Mouse (Mus musculus): ENCODE measurements around the gene Urb1. TPM values are rescaled to one million over a fixed set of nuclear protein-coding genes. Genes with fewer than 3 reads are reported as not detected.
A peak's percentile ranks its signal among the peaks of the same experiment; 100 is the strongest.
"Not testable (repeated sequence)": the region's sequence is repeated elsewhere in the genome, so short reads cannot be mapped to it uniquely, and the experiment has no call there.

The Urb1 gene
- polyA plus RNA-seq, 1 experiment from 2014 or later: 9.0 TPM

GRCm38 (mm10) chr16:90833041-90833791, 23.0 kb upstream of the Urb1 start:
- 33% methylated on average over 9 of the region's 9 CpGs for WGBS

GRCm38 (mm10) chr16:90832495-90832894, 22.3 kb upstream of the Urb1 start:
- H3K9me3 ChIP-seq (replicated peaks): no peaks in the 10 kb centered on the region
- H3K9ac ChIP-seq: no peak overlapping the region
- no peaks in the 10 kb centered on the region for H3K36me3 ChIP-seq
- WGBS: 48% methylated on average over 6 of the region's 6 CpGs
- no peak for ATAC-seq (replicated peaks; ENCODE audit: low FRiP score)
- no peak overlapping the region for H3K27ac ChIP-seq
- H3K27me3 ChIP-seq: peaks cover 51% of the 10 kb centered on the region
- no peak overlapping the region for H3K4me3 ChIP-seq (replicated peaks)
- H3K4me1 ChIP-seq: peaks cover 26% of the 10 kb centered on the region
- no peak overlapping the region for H3K4me2 ChIP-seq

More at GRCm38 (mm10) chr16:90833041-90833791, 23.0 kb upstream of the Urb1 start:
- Histone ChIP-seq H3K9me3 (replicated peaks) (no peaks in the 10 kb centered on the region), H3K36me3 (no peaks in the 10 kb centered on the region), H3K27me3 (peaks cover 47% of the 10 kb centered on the region), H3K4me3 (replicated peaks) (no peak overlapping the region), H3K27ac (no peak overlapping the region), H3K9ac (no peak overlapping the region), H3K4me1 (peaks cover 26% of the 10 kb centered on the region), H3K4me2 (no peak overlapping the region)
- ATAC-seq (replicated peaks; ENCODE audit: low FRiP score): no peak

- Histone ChIP-seq H3K27me3 (peaks cover 51% of the 10 kb centered on the region), H3K36me3 (no peaks in the 10 kb centered on the region), H3K4me3 (replicated peaks) (peak overlapping the region; percentile 48), H3K27ac (no peak overlapping the region), H3K9ac (no peak overlapping the region), H3K9me3 (replicated peaks) (no peaks in the 10 kb centered on the region), H3K4me1 (peaks cover 26% of the 10 kb centered on the region), H3K4me2 (peak overlapping the region; percentile 96)
- WGBS: 18% methylated on average over 15 of the region's 15 CpGs
- ATAC-seq (replicated peaks; ENCODE audit: low FRiP score): 0 out of 2 replicates have a peak, but pooled peaks have one; percentile 7
These were observed 21.5 kb upstream of the Urb1 start for GRCm38 (mm10) chr16:90831676-90832075.

- H3K9me3 ChIP-seq (replicated peaks): no peaks in the 10 kb centered on the region
- peak overlapping the region; percentile 48 for H3K4me3 ChIP-seq (replicated peaks)
- under 1% methylated on average over 67 of the region's 67 CpGs for WGBS
- peak overlapping the region; percentile 96 for H3K4me2 ChIP-seq
- H3K9ac ChIP-seq: peak overlapping the region; percentile 51
- no peaks in the 10 kb centered on the region for H3K36me3 ChIP-seq
- H3K27me3 ChIP-seq: peaks cover 51% of the 10 kb centered on the region
- peak overlapping the region; percentile 42; the same call in 1 of the 2 replicates for H3K27ac ChIP-seq
- peak; percentile 77 for ATAC-seq (replicated peaks; ENCODE audit: low FRiP score)
- H3K4me1 ChIP-seq: peaks cover 26% of the 10 kb centered on the region
These were observed 20.6 kb upstream of the Urb1 start for GRCm38 (mm10) chr16:90830686-90831439.

- H3K4me2 ChIP-seq: peak overlapping the region; percentile 96
- peak; percentile 82 for ATAC-seq (replicated peaks; ENCODE audit: low FRiP score)
- H3K9ac ChIP-seq: peak overlapping the region; percentile 51; the same call in 1 of the 2 replicates
- H3K4me1 ChIP-seq: peaks cover 26% of the 10 kb centered on the region
- under 1% methylated on average over 43 of the region's 45 CpGs for WGBS
- H3K4me3 ChIP-seq (replicated peaks): peak overlapping the region; percentile 48
- H3K9me3 ChIP-seq (replicated peaks): no peaks in the 10 kb centered on the region
- no peaks in the 10 kb centered on the region for H3K36me3 ChIP-seq
- peak overlapping the region; percentile 42; the same call in 1 of the 2 replicates for H3K27ac ChIP-seq
- H3K27me3 ChIP-seq: peaks cover 51% of the 10 kb centered on the region
These were observed 19.9 kb upstream of the Urb1 start for GRCm38 (mm10) chr16:90829894-90830685.

- Histone ChIP-seq H3K4me3 (replicated peaks) (no peak overlapping the region), H3K4me1 (peaks cover 26% of the 10 kb centered on the region), H3K27me3 (peaks cover 51% of the 10 kb centered on the region), H3K27ac (no peak overlapping the region), H3K9me3 (replicated peaks) (no peaks in the 10 kb centered on the region), H3K36me3 (no peaks in the 10 kb centered on the region), H3K4me2 (no peak overlapping the region), H3K9ac (no peak overlapping the region)
- 80% methylated on average over 7 of the region's 7 CpGs for WGBS
- no peak for ATAC-seq (replicated peaks; ENCODE audit: low FRiP score)
These were observed 18.9 kb upstream of the Urb1 start for GRCm38 (mm10) chr16:90829136-90829535.

GRCm38 (mm10) chr16:90827498-90827897, 17.3 kb upstream of the Urb1 start:
- Histone ChIP-seq H3K4me3 (replicated peaks) (no peak overlapping the region), H3K27ac (no peak overlapping the region), H3K4me2 (no peak overlapping the region), H3K9ac (no peak overlapping the region), H3K4me1 (peaks cover 26% of the 10 kb centered on the region), H3K27me3 (peaks cover 47% of the 10 kb centered on the region), H3K9me3 (replicated peaks) (no peaks in the 10 kb centered on the region), H3K36me3 (no peaks in the 10 kb centered on the region)
- no peak for ATAC-seq (replicated peaks; ENCODE audit: low FRiP score)
- WGBS: 85% methylated on average over 9 of the region's 9 CpGs

GRCm38 (mm10) chr16:90826457-90826856, 16.2 kb upstream of the Urb1 start, which contains the start of gene Eva1c:
Eva1c (plus strand) TSS chr16:90826719.
- Histone ChIP-seq H3K9ac (no peak within 1 kb of the TSS), H3K27ac (no peak within 1 kb of the TSS), H3K4me2 (no peak within 1 kb of the TSS), H3K36me3 (no peaks in the 10 kb centered on the region), H3K4me3 (replicated peaks) (no peak within 1 kb of the TSS), H3K27me3 (peaks cover 38% of the 10 kb centered on the region), H3K4me1 (peaks cover 21% of the 10 kb centered on the region), H3K9me3 (replicated peaks) (no peaks in the 10 kb centered on the region)
- no peak for ATAC-seq (replicated peaks; ENCODE audit: low FRiP score)
- WGBS: 66% methylated on average over 7 of the region's 7 CpGs

GRCm38 (mm10) chr16:90826041-90826440, 15.8 kb upstream of the Urb1 start:
- no peaks in the 10 kb centered on the region for H3K9me3 ChIP-seq (replicated peaks)
- no peak overlapping the region for H3K27ac ChIP-seq
- no peak overlapping the region for H3K4me3 ChIP-seq (replicated peaks)
- H3K4me1 ChIP-seq: peaks cover 16% of the 10 kb centered on the region
- no peak overlapping the region for H3K4me2 ChIP-seq
- ATAC-seq (replicated peaks; ENCODE audit: low FRiP score): no peak
- H3K27me3 ChIP-seq: peaks cover 35% of the 10 kb centered on the region
- WGBS: 80% methylated on average over 5 of the region's 5 CpGs
- no peaks in the 10 kb centered on the region for H3K36me3 ChIP-seq
- no peak overlapping the region for H3K9ac ChIP-seq

- not testable (repeated sequence) for ATAC-seq (replicated peaks; ENCODE audit: low FRiP score); H3K9me3 ChIP-seq (replicated peaks); H3K36me3 ChIP-seq; H3K27ac ChIP-seq; H3K4me1 ChIP-seq; H3K9ac ChIP-seq; H3K4me2 ChIP-seq; H3K4me3 ChIP-seq (replicated peaks)
- H3K27me3 ChIP-seq: peaks cover 15% of the 10 kb centered on the region
- 78% methylated on average over 4 of the region's 4 CpGs for WGBS
These were observed 13.8 kb upstream of the Urb1 start for GRCm38 (mm10) chr16:90823986-90824385.

- no peaks in the 10 kb centered on the region for H3K36me3 ChIP-seq
- H3K4me1 ChIP-seq: no peaks in the 10 kb centered on the region
- no peak overlapping the region for H3K4me3 ChIP-seq (replicated peaks)
- no peaks in the 10 kb centered on the region for H3K9me3 ChIP-seq (replicated peaks)
- H3K9ac ChIP-seq: no peak overlapping the region
- peaks cover 5% of the 10 kb centered on the region; the same call in 1 of the 2 replicates for H3K27me3 ChIP-seq
- 66% methylated on average over 7 of the region's 7 CpGs for WGBS
- ATAC-seq (replicated peaks; ENCODE audit: low FRiP score): no peak
- H3K4me2 ChIP-seq: no peak overlapping the region
- H3K27ac ChIP-seq: no peak overlapping the region
These were observed 12.8 kb upstream of the Urb1 start for GRCm38 (mm10) chr16:90822981-90823380.

Measured in kidney, embryonic 15.5 days (tissue).